Mouse (Mus musculus): ENCODE data around the gene Gm17783. TPM values are rescaled to one million over a fixed set of nuclear protein-coding genes. Genes with fewer than 3 reads are reported as not detected.
"Not testable (repeated sequence)": the region's sequence is repeated elsewhere in the genome, so short reads cannot be mapped to it uniquely, and the experiment has no call there.

Gm17783 gene
- total and polyA plus RNA-seq, 3 experiments: not detected

DNA sequence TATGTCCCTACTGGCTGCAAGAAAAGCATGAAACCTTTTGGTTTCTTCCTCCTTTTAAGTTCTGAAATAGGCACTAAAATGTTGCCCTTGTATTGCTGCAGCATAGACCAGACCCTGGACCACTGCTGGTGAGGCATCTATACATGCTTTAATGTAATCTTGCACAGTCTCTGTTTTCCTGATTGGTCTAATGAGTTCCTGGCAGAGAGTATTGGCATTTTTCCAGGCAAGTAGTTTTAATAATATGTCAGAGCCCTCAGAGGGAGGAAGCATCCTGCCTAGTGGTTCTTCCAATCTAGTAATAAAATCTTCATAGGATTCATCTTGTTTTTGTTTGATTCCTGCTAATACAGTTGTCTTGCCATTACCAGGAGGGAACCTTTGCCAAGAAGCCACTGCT, 54.9 kb downstream of the Gm17783 start:
- H3K27ac ChIP-seq (ENCODE audit: insufficient read depth, low read depth): no peak overlapping the region
- H3K4me2 ChIP-seq (ENCODE audit: insufficient read depth, low read depth, poor library complexity, severe bottlenecking): no peak overlapping the region
- in situ Hi-C loops (cut with MboI; ENCODE audit: low pct_ligation_motif_present, low pct_unique_long_range_greater_than_20kb, low sequenced_read_pairs): no loop called here
- no peaks in the 10 kb centered on the region for H3K79me2 ChIP-seq (replicated peaks; ENCODE audit: control insufficient read depth, extremely low read depth, insufficient read depth, poor library complexity, severe bottlenecking)
- H3K4me3 ChIP-seq (replicated peaks in 1 of 3; ENCODE audit: low read depth in 2 of 3, low read length in 2 of 3, poor library complexity in 1 of 3): no peak overlapping the region
- H3K9ac ChIP-seq (ENCODE audit: insufficient read depth, low read depth): no peak overlapping the region
- H3K4me1 ChIP-seq (ENCODE audit: control insufficient read depth in 1 of 2, insufficient read depth in 2 of 2): no peaks in the 10 kb centered on the region
- no peaks in the 10 kb centered on the region for H3K36me3 ChIP-seq (replicated peaks in 1 of 2; ENCODE audit: control insufficient read depth in 1 of 2, insufficient read depth in 1 of 2, low read length in 1 of 2)
- no peak for DNase-seq (ENCODE audit: extremely low read depth)
- H3K27me3 ChIP-seq (replicated peaks): no peaks in the 10 kb centered on the region
- H3K9me3 ChIP-seq (replicated peaks; ENCODE audit: low read length): no peaks in the 10 kb centered on the region
- dilution Hi-C loops (cut with MboI; ENCODE audit: extremely low pct_ligation_motif_present, extremely low pct_unique_long_range_greater_than_20kb, low sequenced_read_pairs): no loop called here
- TF ChIP-seq USF2 (conservative IDR thresholded peaks at IDR 0.05; ENCODE audit: low read depth, low read length): no peak

DNA sequence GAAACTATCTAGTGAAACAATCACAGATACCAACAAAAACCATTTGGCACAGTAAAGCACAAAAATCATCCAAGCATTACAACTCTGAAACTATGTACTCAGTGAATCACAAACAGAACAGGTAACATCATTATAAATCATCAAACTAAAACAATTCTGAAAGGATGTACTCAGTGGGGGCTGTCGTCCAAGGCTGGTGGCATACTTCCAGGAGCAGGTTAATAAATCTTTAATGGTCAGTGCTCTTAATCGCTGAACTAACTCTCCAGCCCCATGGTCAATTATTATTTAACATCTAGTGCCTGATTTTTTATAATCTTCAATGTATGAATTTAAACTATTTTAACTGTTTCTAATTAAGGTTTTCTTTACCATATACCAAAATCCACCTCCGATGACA, 60.0 kb downstream of the Gm17783 start:
- in situ Hi-C loops (cut with MboI; ENCODE audit: low pct_ligation_motif_present, low pct_unique_long_range_greater_than_20kb, low sequenced_read_pairs); H3K9ac ChIP-seq (ENCODE audit: insufficient read depth, low read depth); H3K27me3 ChIP-seq (replicated peaks); H3K9me3 ChIP-seq (replicated peaks; ENCODE audit: low read length); H3K27ac ChIP-seq (ENCODE audit: insufficient read depth, low read depth); H3K79me2 ChIP-seq (replicated peaks; ENCODE audit: control insufficient read depth, extremely low read depth, insufficient read depth, poor library complexity, severe bottlenecking); H3K4me1 ChIP-seq (ENCODE audit: control insufficient read depth in 1 of 2, insufficient read depth in 2 of 2); dilution Hi-C loops (cut with MboI; ENCODE audit: extremely low pct_ligation_motif_present, extremely low pct_unique_long_range_greater_than_20kb, low sequenced_read_pairs); H3K4me3 ChIP-seq (replicated peaks in 1 of 3; ENCODE audit: low read depth in 2 of 3, low read length in 2 of 3, poor library complexity in 1 of 3); DNase-seq (ENCODE audit: extremely low read depth); H3K36me3 ChIP-seq (replicated peaks in 1 of 2; ENCODE audit: control insufficient read depth in 1 of 2, insufficient read depth in 1 of 2, low read length in 1 of 2); H3K4me2 ChIP-seq (ENCODE audit: insufficient read depth, low read depth, poor library complexity, severe bottlenecking): not testable (repeated sequence)

Other genes with a start within 250 kb of the Gm17783 start
- gene Cd200, start 123.0 kb downstream of the Gm17783 start, total RNA-seq (2012; rRNA removed): 63.0 and 77.5 TPM in 2 replicates
- 13.7 and 15.1 TPM in 2 replicates for gene Cd200, start 123.0 kb downstream of the Gm17783 start, total RNA-seq (2014; rRNA removed)
- gene Cd200, start 123.0 kb downstream of the Gm17783 start, polyA plus RNA-seq (2012; ENCODE audit: insufficient read length, low read depth): 15.3 and 17.0 TPM in 2 replicates
- gene Gm609, start 39.1 kb downstream of the Gm17783 start, total RNA-seq (2012; rRNA removed): 0.04 and 0.08 TPM in 2 replicates
- gene Gm609, start 39.1 kb downstream of the Gm17783 start, total RNA-seq (2014; rRNA removed): not detected in 2 replicates
- gene Gm609, start 39.1 kb downstream of the Gm17783 start, polyA plus RNA-seq (2012; ENCODE audit: insufficient read length, low read depth): not detected in 2 replicates
- gene Slc9c1, start 3.3 kb upstream of the Gm17783 start, total RNA-seq (2012; rRNA removed): not detected in 2 replicates
- not detected in 2 replicates for gene Slc9c1, start 3.3 kb upstream of the Gm17783 start, total RNA-seq (2014; rRNA removed)
- not detected in 2 replicates for gene Slc9c1, start 3.3 kb upstream of the Gm17783 start, polyA plus RNA-seq (2012; ENCODE audit: insufficient read length, low read depth)
- gene Gcsam, start 78.3 kb upstream of the Gm17783 start, total RNA-seq (2012; rRNA removed): not detected in 2 replicates
- not detected in 2 replicates for gene Gcsam, start 78.3 kb upstream of the Gm17783 start, total RNA-seq (2014; rRNA removed)
- not detected in 2 replicates for gene Gcsam, start 78.3 kb upstream of the Gm17783 start, polyA plus RNA-seq (2012; ENCODE audit: insufficient read length, low read depth)
- gene BC016579, start 122.0 kb upstream of the Gm17783 start, total RNA-seq (2012; rRNA removed): not detected in 2 replicates
- not detected in 2 replicates for gene BC016579, start 122.0 kb upstream of the Gm17783 start, total RNA-seq (2014; rRNA removed)
- not detected in 2 replicates for gene BC016579, start 122.0 kb upstream of the Gm17783 start, polyA plus RNA-seq (2012; ENCODE audit: insufficient read length, low read depth)
- gene Tmprss7, start 161.6 kb upstream of the Gm17783 start, total RNA-seq (2012; rRNA removed): not detected in 2 replicates
- not detected in 2 replicates for gene Tmprss7, start 161.6 kb upstream of the Gm17783 start, total RNA-seq (2014; rRNA removed)
- gene Tmprss7, start 161.6 kb upstream of the Gm17783 start, polyA plus RNA-seq (2012; ENCODE audit: insufficient read length, low read depth): not detected in 2 replicates
- gene Tagln3, start 192.6 kb upstream of the Gm17783 start, total RNA-seq (2012; rRNA removed): 0.17 and 0.21 TPM in 2 replicates
- 0.19 TPM in 1 of 2 replicates, not detected in the other for gene Tagln3, start 192.6 kb upstream of the Gm17783 start, total RNA-seq (2014; rRNA removed)
- 0.69 and 0.79 TPM in 2 replicates for gene Tagln3, start 192.6 kb upstream of the Gm17783 start, polyA plus RNA-seq (2012; ENCODE audit: insufficient read length, low read depth)
- gene Abhd10, start 210.9 kb upstream of the Gm17783 start, total RNA-seq (2012; rRNA removed): 13.8 and 14.1 TPM in 2 replicates
- gene Abhd10, start 210.9 kb upstream of the Gm17783 start, total RNA-seq (2014; rRNA removed): 19.3 and 20.1 TPM in 2 replicates
- 18.2 and 20.5 TPM in 2 replicates for gene Abhd10, start 210.9 kb upstream of the Gm17783 start, polyA plus RNA-seq (2012; ENCODE audit: insufficient read length, low read depth)

All from CH12.LX (cell line).